Mouse (Mus musculus) erythroblast, embryonic 14.5 days (primary cell): ENCODE results near the gene Gm37240.

ENCODE experiments used
- GATA1 ChIP-seq: IDR thresholded peaks from 2 replicates; pipeline ENCODE4 v1.6.1; 2012; ENCODE audit warnings: low read length, inconsistent platforms, mixed read lengths
- TAL1 ChIP-seq: IDR thresholded peaks from 3 replicates; pipeline ENCODE4 v1.6.1; 2012; ENCODE audit warnings: low read length, inconsistent platforms, mixed read lengths

DNA sequence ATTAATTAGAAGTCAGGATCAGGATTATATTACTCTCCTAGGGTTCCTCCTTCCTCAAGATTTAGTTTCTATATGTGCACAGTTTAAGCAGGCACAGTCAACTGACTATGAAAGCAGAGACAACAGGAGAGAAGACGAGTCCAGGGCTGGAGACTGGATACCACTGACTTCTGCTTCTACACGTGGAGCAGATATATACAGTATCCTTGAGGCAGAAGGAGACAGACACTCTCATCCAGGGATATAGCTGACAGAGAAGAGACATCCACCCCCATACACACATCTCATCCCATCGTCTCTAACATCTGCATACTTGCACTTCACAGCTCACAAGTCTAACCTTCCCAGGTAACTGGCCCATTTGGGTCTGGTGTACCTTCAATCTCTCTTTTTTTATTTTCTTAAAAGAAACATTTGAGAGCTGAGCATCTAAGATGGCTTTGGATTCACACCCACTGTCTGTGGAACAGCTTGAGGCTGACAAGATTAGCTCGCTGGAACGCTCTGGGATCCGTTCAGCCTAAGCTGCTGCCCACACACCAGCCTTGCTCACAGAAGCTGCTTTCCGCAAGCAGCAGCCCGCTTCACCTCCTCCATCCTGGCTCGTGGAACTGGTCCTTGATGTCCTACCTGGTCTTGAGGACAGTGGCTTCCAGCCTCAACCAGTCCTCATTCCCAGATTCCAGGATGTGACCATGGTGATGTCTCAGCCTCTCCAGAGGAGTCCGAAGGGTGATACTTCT lies 421.9 kb downstream of the Gm37240 start:
- TF ChIP-seq GATA1 (no peak), TAL1 (no peak)
